Mouse (Mus musculus) thymus, adult 2 months (tissue): ENCODE measurements at regions not wholly inside any gene's neighbourhood (a gene's known extent, or its start where the extent isn't known, plus 50 kb on each side); places are given as distances from the start of the nearest gene placed in this dataset.

ENCODE experiments used
- CTCF ChIP-seq: fragments of 200-500 bp; IDR thresholded peaks from 2 replicates; pipeline ENCODE4 v1.5.1; 2012; ENCODE audit warnings: mild to moderate bottlenecking, control low read depth, low read length, moderate library complexity, borderline replicate concordance; ENCODE audit not compliant: control insufficient read depth, poor library complexity, insufficient read depth; ENCODE audit errors: extremely low read depth
- POLR2A ChIP-seq: fragments of 200-500 bp; IDR thresholded peaks from 2 replicates; pipeline ENCODE4 v1.6.1; 2012; ENCODE audit warnings: mild to moderate bottlenecking, low read length, control low read depth, moderate library complexity; ENCODE audit not compliant: control insufficient read depth, poor library complexity, insufficient read depth; ENCODE audit errors: extremely low read depth

DNA sequence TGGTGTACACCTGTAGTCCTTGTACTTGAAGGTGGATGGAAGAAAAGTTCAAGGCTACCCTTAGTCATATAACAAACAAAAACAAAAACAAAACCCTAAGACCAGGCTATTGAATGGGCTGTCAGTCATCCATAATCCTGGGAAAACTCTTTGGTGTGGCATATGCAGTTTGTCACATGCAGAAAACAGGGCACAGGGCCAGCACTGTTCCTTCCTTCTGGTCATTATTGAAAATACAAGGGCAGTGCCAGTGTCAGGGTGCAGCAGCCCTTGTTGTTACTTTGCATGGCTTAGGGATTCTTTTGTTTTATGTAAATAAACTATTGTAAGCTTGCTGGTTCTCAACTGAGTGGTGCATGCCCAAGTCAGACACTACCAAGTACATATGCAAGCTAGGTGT lies 623.1 kb upstream of the Chrm3 start:
- TF ChIP-seq CTCF (no peak), POLR2A (no peak)
